Mouse (Mus musculus): ENCODE data around the gene Hcn3.

The Hcn3 gene

DNA sequence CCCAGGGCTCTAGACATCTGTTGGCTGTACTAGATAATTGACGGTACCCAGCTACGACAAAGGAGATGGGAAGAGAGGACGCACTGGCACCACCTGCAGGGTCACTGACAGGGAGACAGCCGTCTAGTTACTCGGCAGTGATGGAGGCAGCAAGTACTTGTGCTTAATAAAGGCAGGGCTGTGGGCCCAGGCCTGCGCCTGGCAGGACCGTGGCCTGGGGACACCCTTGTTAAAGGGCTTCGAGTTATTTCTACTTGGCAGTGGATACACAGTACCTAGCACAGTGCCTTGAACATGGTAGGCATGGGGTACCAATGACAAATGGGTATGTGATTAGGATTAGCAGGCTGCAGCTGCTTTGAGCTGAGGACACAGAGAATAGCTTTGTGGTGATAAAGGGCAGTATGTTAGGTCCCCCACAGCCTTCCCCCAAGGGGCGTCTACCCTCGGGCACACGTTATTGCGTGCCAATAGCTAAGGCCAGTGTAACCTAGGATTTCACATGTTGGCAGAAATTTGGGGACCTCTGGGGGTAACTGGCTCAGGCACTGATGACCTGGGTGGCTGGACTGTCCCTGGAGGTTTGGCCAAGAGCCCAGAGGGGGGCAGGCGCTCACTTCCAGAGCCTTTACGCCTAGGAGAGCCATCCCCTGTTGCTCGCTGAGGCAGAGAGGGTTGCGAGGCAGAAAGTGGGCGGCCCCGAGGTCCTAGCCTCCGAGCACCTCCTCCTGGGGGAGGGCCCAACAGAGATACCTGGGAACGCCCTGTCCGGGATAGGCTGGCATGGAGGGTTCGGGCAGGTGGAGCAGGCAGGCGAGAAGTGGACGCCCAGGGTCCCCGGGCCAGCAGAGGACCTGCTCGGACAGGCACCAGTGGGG is 12.7 kb downstream of the Hcn3 start:
- DNase-seq (ENCODE audit: low read depth): no peak

DNA sequence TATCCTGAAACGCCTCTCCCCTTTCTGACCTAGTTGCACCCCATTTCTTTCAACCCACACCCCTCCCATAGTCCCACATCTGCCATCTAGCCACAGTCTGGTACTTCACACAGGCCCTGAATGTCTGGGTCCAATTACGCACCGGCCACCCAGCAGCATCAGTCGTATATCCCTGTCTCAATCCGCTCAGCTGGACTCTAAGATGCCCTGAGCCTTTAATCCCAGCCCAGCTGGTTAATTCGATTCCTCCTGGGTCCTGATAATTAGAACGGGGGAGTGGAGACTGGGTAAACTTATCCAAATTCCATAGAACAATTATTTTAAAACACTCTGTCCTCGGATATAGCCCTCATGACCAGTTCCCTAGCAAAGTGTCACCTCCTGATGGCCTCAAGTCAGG is 14.4 kb downstream of the Hcn3 start:
- no peak for DNase-seq (ENCODE audit: low read depth)

DNA sequence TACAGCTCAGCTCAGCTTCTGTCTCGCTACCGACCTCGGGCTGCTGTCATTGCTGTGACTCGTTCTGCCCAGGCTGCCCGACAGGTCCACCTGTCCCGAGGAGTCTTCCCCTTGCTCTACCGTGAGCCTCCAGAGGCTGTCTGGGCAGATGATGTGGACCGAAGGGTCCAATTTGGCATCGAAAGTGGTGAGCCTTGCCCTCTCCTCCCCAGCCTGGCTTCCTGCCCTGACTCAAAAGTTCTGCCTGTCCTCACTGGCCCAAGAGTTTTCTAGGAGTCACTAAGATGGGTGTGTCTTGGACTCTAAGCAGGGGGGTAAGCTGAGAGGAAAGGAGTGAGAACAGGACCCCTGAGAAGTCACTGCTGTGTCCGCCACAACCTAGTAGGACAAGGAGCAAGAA is 15.2 kb downstream of the Hcn3 start:
- no peak for DNase-seq (ENCODE audit: low read depth)

DNA sequence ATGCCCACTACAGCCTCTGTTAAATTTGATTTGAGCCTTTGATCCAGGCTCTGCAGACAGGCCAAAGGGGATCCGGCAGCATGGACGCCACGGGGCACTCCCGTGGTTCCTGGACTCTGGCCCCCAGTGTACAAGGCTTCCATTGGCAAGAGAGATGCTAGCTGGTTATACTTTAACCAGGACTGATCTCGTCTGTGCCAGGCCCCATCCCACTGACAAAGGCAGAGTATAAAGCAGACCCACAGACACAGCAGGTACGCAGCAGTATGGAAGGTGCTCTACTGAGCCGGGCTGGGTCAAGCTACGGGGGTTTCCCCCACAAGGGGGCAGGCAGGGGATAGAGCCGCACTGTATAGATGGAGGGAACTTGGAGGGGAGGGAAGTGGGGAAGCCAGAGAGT is 23.6 kb downstream of the Hcn3 start:
- peak; percentile 30 for DNase-seq (ENCODE audit: low read depth)

DNA sequence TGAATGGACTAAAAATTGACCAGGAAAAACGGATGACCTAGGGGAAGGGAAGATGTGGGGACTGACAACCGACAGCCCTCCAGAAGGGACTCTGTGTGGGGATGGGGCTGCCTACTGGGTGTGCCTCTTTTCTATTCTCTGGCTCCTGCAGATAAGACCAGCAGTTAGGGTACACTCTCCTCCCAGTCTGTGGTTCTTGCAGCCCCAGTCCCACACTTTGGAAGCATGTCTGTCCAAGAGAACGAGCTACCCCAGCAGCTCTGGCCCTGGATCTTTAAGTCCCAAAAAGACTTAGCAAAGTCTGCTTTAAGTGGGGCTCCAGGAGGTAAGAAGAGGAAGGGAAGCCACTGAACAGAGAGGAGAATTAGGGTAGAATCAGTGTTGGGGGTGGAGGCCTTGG is 24.0 kb downstream of the Hcn3 start, which contains the start of gene Pklr:
Gene Pklr, plus strand, starts transcription at position 185 of the 400 bp plus-strand sequence.
- DNase-seq (ENCODE audit: low read depth): no peak

DNA sequence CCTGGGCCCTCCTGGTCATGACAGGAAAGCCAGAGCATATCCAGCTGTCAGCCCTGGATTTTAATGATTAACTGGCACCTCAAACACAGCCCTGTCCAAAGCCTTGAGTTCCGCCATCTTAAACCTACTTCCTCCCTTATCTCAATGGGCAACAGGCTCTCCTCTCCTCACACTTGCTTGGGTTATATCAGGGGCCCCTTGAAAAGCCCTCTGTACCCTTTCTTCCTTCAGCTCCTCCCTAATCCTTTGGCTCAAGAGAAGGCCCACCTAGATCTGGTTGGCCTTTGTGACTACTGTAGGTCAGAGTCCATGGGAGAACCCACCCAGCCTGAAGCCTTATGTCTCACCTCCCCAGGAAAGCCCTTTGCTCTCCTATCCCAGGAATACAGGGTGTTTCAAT is 26.2 kb downstream of the Hcn3 start:
- DNase-seq (ENCODE audit: low read depth): no peak

DNA sequence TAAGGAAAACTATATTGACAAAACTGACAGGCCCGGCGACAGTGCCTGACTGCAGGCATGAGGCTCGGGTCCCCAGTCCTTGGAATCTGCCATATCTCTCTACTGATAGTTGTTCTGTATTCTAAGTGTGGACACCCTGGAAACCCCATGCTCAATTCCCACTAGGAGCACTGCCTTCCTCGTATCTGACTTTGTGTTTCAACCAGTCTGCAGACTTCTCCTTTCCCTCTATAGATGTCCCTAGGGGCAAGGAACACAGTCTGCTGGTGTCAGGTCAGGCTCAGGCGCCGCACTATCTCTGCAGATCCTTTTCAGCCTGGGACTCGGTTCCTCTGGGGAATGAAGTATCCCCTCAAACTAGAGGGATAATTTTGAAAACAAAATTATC is 26.9 kb downstream of the Hcn3 start:
- DNase-seq (ENCODE audit: low read depth): no peak

DNA sequence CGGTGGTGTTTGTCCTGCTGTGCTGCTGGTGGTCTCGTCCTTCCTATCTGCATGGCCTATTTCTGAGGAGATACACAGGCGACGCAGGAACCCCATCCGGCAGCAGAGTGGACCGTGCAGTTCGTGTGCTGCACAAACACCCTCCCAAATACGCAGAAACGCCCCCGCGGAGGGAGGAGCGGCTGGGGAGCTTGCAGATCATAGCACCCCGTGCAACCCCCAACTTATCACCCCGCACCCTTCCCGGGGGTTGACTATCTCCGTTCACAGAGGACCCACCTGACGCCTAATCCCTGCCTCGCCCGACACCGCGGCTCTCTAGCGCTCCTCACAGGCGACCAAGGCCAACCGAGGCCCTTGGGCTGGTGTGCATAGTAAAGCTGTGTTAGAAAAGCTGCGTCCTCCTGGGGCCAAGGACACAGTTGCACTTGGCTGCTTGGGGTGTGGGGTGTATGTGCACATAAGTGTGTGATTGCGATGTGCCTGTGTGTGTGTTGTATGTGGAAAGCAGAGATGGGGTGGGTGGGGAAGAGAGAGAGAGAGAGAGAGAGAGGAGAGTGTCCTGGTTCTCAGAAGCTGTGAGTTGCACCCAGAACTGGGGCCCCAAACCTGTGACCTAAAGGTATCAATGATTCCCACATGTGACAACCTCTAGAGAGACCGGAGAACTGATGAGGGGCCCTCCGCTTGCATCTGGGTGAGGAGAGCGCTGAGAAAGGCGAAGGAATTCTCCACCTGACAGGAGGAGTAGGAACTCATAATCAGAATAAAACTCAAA is 27.5 kb downstream of the Hcn3 start:
- DNase-seq (ENCODE audit: low read depth): no peak

DNA sequence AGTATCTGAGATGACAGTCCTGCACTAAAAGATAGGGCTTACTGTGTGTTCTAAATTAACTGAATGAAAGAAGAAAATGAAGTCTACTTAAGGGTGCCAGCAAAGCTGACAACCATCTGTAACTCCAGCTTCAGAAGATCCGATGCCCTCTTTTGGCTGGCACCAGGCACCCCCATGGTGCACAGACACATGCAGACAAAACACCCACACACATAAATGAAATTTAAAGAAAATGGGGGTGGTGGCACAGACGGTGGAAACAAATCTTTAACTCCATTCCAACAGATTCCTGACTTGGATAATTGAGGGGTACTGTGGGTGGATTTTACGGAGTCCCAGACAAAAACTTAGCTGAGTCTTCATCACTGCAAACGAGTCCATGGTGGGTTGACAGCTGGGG is 28.2 kb downstream of the Hcn3 start:
- no peak for DNase-seq (ENCODE audit: low read depth)

DNA sequence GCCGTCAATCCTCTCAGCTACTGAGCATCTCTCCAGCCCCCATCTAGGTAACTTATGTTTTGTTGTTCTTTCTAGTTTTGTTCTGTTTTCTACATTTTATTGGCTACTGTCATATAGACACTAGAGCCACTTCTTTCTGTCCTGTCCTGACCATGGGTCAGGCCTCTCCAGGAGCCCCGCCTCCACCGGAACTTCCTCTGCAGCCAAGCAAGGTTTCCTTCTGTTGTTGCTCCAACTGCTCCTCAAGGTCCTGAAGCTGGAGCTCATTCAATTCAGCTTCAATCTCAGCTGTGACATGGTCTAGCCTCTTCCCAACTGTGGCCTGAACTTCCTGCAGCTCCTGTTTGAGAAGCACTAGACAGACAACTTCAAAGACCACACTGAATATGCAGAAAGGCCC is 30.1 kb downstream of the Hcn3 start:
- no peak for DNase-seq (ENCODE audit: low read depth)

DNA sequence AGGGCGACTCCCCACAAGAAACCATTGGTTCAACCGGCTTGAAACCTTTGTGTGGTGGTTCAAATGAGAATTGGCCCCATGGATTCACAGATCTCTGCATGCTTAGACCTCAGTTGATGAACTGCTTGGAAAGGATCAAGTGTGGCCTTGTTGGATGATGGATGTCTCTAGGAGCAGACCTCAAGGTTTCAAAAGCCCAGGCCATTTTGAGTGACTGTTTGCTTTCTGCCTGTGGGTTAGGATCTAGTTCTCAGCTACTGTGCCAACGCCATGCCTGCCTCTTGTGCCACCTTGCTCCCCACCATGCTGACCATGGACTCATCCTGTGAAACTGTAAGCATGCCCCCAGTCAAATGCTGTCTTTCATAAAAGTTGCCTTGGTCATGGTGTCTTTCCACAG is 34.0 kb downstream of the Hcn3 start:
- DNase-seq (ENCODE audit: low read depth): no peak

DNA sequence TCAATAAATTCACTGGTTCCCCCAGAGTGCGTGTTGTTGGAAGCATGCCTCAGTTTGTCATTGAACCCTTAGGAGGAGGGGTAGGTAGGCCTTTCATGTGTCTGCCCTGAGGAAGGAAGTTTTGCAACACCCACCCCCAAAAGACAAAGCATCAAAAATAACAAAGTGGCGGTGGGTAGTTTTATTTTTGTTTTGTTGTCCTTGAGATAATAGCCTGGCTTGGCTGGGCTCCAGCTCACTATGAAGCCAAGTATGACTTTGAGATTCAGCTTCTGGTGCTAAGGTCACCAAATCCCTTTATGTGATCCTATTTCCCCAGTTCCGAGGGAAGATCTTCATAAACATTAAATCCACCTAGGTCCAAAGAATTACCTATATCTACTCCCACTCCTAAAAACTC is 35.8 kb downstream of the Hcn3 start:
- DNase-seq (ENCODE audit: low read depth): no peak

DNA sequence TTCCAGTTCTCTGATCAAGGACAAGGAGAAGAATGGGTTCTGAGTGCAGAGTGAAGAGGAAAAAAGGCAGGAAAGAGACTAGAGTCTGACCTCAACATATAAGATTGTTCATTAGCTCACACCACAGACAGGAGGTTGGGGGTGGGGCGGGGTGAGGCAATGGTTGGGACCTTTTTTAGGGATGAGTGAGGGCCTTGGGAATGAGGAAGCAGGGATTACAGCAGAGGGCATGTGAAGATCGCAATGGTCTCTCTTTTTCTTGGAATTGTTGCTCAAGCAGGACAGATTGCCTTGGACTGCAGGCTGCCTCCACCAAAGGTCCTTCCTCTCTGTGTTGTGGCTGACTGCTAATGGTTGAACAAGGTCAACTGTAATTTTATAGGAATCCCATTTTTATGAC is 36.7 kb downstream of the Hcn3 start:
- DNase-seq (ENCODE audit: low read depth): no peak

DNA sequence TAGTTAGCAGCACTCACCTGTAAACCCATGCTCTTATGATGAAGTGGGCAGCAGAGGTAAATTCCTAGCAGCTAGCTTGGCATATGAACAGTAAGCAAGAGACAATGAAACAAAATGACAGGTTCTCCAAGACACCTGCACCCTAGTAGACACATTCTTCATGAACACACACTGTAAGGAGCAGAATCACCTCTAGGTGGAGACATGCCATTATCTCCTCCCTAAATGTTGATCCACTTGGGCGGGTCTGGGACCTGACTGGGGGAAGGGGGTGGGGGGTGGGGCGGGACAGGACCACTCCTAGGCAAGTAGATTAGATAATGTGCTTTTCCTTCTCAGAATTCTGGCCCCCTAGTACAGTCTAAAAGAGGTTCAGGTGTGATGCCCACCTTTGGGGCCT is 44.5 kb downstream of the Hcn3 start:
- DNase-seq (ENCODE audit: low read depth): peak; percentile 70

DNA sequence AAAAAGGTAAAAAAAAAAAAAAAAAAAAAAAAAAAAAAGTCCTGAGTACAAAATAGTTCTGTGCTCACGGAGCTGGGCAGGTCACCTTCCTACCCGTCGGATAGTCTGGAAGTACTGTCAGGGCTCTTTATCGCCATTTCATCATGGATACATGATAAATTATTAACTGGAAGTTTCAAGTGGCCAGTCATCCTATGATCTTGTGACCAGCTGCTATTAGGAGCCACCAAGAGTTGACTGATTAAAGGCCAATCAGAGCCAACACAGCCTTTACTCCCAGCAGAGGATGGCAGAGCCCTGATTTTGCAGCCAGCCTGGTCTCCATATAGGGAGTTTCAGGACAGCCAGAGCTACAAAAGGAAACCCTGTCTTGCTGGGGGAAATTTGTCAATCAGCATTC is 46.9 kb downstream of the Hcn3 start:
- no peak for DNase-seq (ENCODE audit: low read depth)

DNA sequence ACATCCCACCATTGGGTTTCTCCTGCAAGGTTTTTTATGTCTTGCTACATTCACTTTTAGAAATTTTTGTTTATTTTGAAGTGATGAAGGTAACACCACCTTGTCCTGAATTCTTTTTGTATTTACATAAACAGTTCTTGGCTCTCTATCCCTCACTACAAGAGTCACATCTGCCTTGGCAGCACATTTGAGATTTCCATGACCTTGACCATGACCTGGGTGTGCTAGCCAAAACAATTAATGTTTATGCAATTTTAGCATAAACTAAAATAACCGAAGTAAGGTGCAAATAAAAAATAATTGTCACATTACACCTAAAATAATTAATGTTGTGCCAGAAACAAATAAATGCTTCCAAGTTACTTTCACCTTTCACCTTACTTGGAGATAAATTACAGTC is 51.9 kb downstream of the Hcn3 start:
- DNase-seq (ENCODE audit: low read depth): no peak

DNA sequence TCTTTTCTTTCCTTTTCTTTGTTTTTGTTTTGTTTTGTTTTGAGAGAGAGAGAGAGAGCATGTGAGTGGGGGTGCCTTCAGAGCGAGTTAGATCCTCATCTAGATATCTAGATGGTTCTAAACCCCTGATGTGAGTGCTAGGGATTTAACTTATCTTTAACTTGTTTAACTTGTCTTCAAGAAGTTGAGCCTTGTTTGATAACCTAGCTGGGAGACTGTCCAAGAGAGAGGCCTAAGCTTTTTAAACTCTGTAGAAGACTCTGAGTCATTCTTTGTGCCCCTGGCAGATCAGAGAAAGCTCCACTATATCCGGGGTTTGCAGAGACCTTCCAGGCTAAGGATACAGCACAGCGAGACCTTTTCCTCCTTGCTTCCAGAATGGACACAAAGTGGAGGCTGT is 52.5 kb downstream of the Hcn3 start:
- peak; percentile 61 for DNase-seq (ENCODE audit: low read depth)

DNA sequence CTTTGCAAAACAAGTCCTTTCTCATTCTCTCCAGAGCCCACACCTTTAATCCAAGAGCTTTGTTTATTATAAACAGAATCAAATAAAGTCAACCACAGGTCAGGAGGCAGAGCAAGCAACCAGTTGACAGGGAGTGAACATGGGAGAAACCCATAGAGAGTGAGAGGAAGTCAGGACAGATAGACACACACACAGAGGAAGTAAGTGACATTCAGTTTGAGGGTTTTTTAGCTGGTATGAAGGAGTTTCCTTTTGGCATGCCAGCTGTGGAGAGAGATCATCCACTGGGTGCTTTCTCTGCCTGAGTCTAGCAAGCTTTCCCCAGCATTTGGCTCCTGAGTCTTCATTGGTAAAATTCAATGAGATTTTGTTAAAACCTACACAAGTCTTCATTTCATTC is 53.1 kb downstream of the Hcn3 start:
- DNase-seq (ENCODE audit: low read depth): no peak

DNA sequence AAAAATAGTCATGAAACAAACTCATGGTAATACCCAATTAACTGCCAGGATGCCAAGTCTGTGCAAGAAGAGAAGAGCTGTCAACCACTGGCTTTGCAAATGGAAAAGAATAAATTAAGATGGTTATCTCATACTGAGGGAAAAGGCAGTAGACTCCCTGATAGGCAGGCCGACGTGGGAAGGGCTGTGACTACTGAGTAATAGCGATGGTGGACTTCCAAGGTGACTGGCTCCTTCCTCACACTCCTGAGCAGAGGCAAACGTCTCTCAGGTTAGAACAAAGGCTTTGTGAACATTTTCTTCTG is 56.8 kb downstream of the Hcn3 start:
- no peak for DNase-seq (ENCODE audit: low read depth)

DNA sequence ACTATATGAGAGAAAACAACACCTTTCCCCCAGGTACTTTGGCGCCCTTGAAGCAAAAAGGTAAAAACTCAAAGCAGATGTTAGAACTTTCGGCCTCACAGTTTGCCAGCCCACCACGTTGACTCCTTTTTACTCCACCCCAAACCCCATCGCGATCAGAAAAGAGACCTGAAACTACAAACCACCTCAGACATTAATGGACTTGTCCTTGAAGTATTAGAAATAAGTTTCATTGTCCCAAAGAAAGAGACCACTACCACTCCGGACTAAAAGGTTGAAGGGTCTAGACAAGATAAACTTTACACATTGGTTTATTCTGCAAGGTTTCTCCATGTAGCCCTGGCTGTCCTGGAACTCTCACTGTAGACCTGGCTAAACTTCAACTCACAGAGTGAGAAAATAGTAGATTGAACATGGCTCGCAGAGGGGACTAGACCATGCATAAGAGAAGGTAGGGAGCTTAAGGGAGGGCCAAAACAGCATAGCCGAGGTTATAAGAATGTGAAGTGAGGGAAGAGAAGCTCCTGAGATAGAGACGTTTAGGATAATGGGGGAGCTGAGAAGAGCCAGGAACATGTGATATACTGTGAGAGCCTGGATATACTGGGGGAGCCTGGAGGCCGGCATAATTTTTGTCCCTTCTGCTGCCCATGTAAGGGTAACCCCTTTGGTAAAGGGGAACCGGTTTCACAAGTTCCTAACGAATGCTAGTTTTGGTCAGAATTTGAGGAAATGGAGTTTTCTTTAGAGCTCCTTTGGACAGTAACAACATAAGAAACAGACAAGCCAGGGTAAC is 57.3 kb downstream of the Hcn3 start:
- DNase-seq (ENCODE audit: low read depth): no peak

DNA sequence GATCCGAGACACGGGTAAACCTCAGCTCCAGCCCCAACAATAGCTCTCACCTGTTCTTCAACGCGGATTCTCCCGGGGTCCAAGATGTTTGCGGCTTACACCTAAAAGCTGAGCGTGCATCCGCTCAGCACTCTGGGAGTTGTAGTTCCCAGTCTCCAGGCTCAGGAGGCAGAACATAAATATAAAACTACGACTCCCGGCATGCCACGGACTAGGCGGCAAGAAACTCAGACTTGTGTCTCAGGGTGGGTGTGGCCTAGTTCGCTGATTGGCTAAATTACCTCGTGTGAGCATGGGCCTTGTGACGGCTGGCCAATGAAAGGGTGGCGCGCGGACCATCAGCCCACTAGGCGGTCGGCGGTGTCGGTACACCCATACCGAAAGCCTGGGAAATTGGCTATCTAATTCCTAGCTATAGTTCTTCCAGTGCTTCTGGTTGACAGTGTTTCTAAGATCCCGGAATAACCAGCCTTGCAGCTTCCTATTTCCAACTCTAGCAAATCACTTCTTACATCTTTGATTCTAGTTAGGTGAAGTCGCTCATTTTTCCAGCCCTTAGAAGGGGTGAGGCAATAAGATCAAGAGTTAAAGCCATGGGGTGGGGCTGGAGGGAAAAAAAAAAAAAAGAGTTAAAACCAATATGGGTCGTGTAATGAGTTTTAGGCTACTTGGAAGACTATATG is 58.0 kb downstream of the Hcn3 start, which contains the start of gene Fdps:
Gene Fdps, minus strand, starts transcription at position 148 of the 683 bp plus-strand sequence.
- peak; percentile 99 for DNase-seq (ENCODE audit: low read depth)

DNA sequence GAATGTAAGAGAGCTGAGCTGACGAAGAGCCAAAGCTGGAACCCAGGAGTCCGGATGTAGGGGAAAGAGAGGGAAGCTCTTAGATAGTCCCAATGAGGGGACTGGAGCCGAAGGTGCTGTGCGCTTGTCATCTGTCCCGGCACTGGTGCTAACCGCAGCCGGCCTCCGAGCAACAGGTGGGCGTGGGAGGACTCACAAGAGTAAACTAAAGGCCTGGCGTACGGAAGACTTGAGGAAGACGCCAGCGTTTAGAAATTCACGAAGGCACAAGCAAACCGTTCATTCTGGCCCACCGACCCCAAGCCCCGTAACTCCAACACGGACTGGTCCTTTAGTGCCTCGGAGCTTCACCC is 58.6 kb downstream of the Hcn3 start:
- no peak for DNase-seq (ENCODE audit: low read depth)

Data from NIH3T3 (cell line).